Mouse (Mus musculus): ENCODE results near the gene Klhl29.

GRCm38 (mm10) chr12:5185603-5186002 lies 189.9 kb downstream of the Klhl29 start:
- TF ChIP-seq CTCF (conservative IDR thresholded peaks at IDR 0.05; ENCODE audit: low read length) (no peak), NANOG (IDR thresholded peaks at IDR 0.05; ENCODE audit: borderline replicate concordance, low read length) (no peak), POU5F1 (IDR thresholded peaks at IDR 0.05; ENCODE audit: borderline replicate concordance, low read length) (no peak)

Measured in E14TG2a.4 (cell line).